Mouse (Mus musculus) lung, embryonic 16.5 days (tissue): ENCODE measurements around the gene Gon4l. TPM values are rescaled to one million over a fixed set of nuclear protein-coding genes. Genes with fewer than 3 reads are reported as not detected.

ENCODE experiments used
- ATAC-seq: fragments of 200-750 bp; cut with Nextera tagmentation; 2 replicates; pipeline ENCODE4 v1.8.0; 2017; ENCODE audit warnings: low read depth, mild to moderate bottlenecking, moderate library complexity
- H3K27ac ChIP-seq: fragments of 300-500 bp; sonication (generic); 2 replicates; pipeline ENCODE4 v1.5.1; 2014; ENCODE audit warnings: mild to moderate bottlenecking, control low read depth, low read length
- H3K27me3 ChIP-seq: fragments of 300-500 bp; sonication (generic); 2 replicates; pipeline ENCODE4 v1.6.1; 2014; ENCODE audit warnings: low read depth, low read length, mixed read lengths; ENCODE audit not compliant: control insufficient read depth, insufficient read depth
- H3K36me3 ChIP-seq: fragments of 300-500 bp; sonication (generic); 2 replicates; pipeline ENCODE4 v1.6.1; 2014; ENCODE audit warnings: low read length; ENCODE audit not compliant: control insufficient read depth, insufficient read depth
- H3K4me1 ChIP-seq: fragments of 300-500 bp; sonication (generic); replicated peaks from 2 replicates; pipeline ENCODE4 v1.6.1; 2014; ENCODE audit warnings: low read length, mixed read lengths; ENCODE audit not compliant: control insufficient read depth, insufficient read depth
- H3K4me2 ChIP-seq: fragments of 300-500 bp; sonication (generic); 2 replicates; pipeline ENCODE4 v1.6.1; 2014; ENCODE audit warnings: low read depth, low read length, control low read depth
- H3K4me3 ChIP-seq: fragments of 300-500 bp; sonication (generic); 2 replicates; pipeline ENCODE4 v1.5.1; 2014; ENCODE audit warnings: mild to moderate bottlenecking, low read length, control low read depth
- H3K9ac ChIP-seq: fragments of 300-500 bp; sonication (generic); 2 replicates; pipeline ENCODE4 v1.6.1; 2014; ENCODE audit warnings: low read length, control low read depth
- H3K9me3 ChIP-seq: fragments of 300-500 bp; sonication (generic); 2 replicates; pipeline ENCODE4 v1.6.1; 2016; ENCODE audit warnings: low read length; ENCODE audit not compliant: control insufficient read depth
- WGBS: fragments of 180-500 bp; shearing (Covaris S2); extraction: QIAGEN DNeasy Blood & Tissue Kit; methylation state at CpG from one replicate; pipeline ENCODE4 v1.1.7; 2014; 5-methylcytosine and 5-hydroxymethylcytosine counted together
- polyA plus RNA-seq: library from polyadenylated mRNA; unstranded; fragments of >200 nt; fragmentation: Nextera tagmentation; extraction: Ambion mirVana; gene quantifications from 2 replicates; pipeline ENCODE4 v1.2.1, GENCODE M21; 2015

The Gon4l gene
- polyA plus RNA-seq, 1 experiment from 2014 or later, result 10.0 TPM

DNA sequence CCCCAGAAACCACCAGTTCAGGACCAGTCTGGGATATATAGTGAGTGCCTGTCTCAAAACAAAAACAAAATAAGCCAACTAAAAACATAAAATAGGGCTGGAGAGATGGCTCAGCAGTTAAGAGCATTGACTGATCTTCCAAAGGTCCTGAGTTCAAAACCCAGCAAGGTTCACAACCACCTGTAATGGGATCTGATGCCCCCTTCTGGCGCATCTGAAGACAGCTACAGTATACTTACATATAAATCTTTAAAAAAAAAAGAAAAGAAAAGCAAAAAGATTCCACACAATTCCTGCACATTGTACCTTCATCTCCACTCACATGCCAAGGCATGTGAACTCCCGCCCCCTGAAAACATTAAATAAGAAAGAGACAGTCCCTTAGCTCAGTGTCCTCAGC lies 90.6 kb downstream of the Gon4l start:
- no peak overlapping the region for H3K4me3 ChIP-seq
- no peaks in the 10 kb centered on the region for H3K4me1 ChIP-seq
- H3K27me3 ChIP-seq, result no peaks in the 10 kb centered on the region
- H3K9me3 ChIP-seq, result no peaks in the 10 kb centered on the region
- no peak for ATAC-seq
- peaks cover 47% of the 10 kb centered on the region for H3K36me3 ChIP-seq
- H3K27ac ChIP-seq, result no peak overlapping the region
- H3K9ac ChIP-seq, result no peak overlapping the region
- no peak overlapping the region for H3K4me2 ChIP-seq
- WGBS, result 86% methylated on average over 2 of the region's 2 CpGs

DNA sequence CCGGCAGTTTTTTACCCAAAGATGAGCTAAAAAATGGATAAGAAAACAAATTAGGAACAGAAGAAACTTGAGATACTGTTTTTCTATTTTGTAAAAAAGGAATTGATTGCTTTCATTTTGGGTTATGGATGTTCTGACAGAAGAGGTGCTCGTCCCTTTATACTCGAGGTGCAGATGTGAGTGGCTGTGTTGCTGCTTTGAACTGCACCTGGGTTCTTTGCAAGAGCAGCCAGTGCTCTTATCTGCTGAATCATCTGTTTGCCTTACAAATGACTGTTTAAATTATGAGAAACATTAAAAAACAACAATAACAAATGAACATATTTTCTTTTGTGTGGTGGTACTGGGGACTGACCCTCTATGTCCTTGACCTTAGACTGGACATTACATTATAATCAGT lies 94.5 kb downstream of the Gon4l start:
- no peak overlapping the region for H3K9ac ChIP-seq
- H3K27me3 ChIP-seq, result no peaks in the 10 kb centered on the region
- ATAC-seq, result no peak
- H3K9me3 ChIP-seq, result no peaks in the 10 kb centered on the region
- no peak overlapping the region for H3K4me2 ChIP-seq
- H3K4me1 ChIP-seq, result no peaks in the 10 kb centered on the region
- no peak overlapping the region for H3K4me3 ChIP-seq
- H3K36me3 ChIP-seq, result peaks cover 30% of the 10 kb centered on the region
- WGBS, result 76% methylated on average over 3 of the region's 3 CpGs
- H3K27ac ChIP-seq, result no peak overlapping the region

DNA sequence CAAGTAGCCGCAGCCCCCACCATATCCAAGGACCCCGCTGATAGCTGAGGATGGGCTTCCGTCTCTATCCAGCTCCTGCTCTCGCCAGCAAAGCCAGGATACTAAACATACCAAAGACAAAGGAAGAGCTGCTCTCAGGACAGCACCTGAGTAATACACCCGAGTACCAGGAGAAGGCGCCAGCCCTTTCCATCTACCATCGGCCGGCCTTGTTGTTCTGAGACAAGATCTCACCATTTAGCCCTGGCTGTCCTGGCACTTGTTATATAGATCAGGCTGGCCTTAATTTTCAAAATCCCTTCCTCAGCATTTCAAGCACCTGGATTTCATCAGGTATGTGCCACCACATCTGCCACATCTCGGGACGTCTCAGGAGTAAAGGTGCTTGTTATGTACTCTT lies 104.0 kb downstream of the Gon4l start:
- WGBS, result 96% methylated on average over 10 of the region's 10 CpGs
- ATAC-seq, result no peak
- no peaks in the 10 kb centered on the region for H3K27me3 ChIP-seq
- H3K4me1 ChIP-seq, result no peaks in the 10 kb centered on the region
- H3K27ac ChIP-seq, result no peak overlapping the region
- no peak overlapping the region for H3K4me2 ChIP-seq
- no peak overlapping the region for H3K4me3 ChIP-seq
- no peak overlapping the region for H3K9ac ChIP-seq
- H3K9me3 ChIP-seq, result no peaks in the 10 kb centered on the region
- peaks cover 18% of the 10 kb centered on the region for H3K36me3 ChIP-seq

DNA sequence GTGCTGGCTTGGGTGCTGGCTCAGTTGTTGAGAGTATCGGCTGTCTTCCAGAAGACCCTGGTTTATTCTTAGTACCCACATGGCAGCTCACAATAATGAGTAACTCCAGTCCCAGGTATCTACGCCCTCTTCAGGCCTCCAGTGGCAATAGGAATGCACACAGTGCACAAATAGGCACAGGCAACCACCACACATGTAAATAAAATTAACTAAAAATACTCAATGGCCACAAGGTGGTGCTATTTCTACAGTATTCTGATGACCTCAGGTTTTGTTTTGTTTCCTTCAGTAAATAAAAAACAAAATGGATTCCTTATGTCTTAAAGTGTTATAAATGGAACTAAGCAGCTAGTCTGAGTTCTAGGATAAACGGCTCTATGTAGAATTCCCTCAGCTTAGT lies 104.7 kb downstream of the Gon4l start:
- Histone ChIP-seq H3K9me3 (no peaks in the 10 kb centered on the region), H3K27ac (no peak overlapping the region), H3K9ac (no peak overlapping the region), H3K27me3 (no peaks in the 10 kb centered on the region), H3K4me2 (no peak overlapping the region), H3K4me1 (no peaks in the 10 kb centered on the region), H3K36me3 (peaks cover 18% of the 10 kb centered on the region), H3K4me3 (no peak overlapping the region)
- ATAC-seq, result no peak
- 77% methylated on average over 3 of the region's 3 CpGs for WGBS

DNA sequence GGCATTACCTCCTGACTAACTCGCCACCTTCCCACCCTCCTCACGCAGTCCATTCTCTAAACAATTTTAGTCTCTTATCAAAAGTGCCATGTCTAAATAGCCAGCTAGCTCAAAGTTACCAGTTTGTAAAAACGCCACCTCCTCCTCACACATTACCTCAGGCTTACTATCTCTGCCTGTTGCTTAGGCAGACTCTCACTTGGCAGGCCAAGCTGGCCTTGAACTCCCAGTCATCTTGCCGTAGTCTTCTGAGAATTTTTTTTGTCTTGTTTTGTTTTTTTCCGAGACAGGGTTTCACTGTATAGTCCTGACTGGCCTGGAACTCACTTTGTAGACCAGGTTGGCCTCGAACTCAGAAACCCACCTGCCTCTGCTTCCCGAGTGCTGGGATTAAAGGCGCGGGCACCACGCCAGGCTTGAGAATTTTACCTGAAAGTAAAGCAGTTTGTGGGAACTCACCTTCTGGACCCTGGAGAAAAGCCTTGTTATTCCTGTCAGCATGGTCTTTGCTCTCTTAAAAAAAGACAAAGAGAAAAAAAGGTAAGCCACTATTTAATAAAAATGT lies 107.4 kb downstream of the Gon4l start:
- no peak overlapping the region for H3K4me3 ChIP-seq
- H3K27ac ChIP-seq, result no peak overlapping the region
- H3K4me1 ChIP-seq, result no peaks in the 10 kb centered on the region; the same call in 1 of the 2 replicates
- no peak for ATAC-seq
- no peak overlapping the region for H3K9ac ChIP-seq
- no peak overlapping the region for H3K4me2 ChIP-seq
- H3K27me3 ChIP-seq, result no peaks in the 10 kb centered on the region
- peaks cover 18% of the 10 kb centered on the region for H3K36me3 ChIP-seq
- WGBS, result 87% methylated on average over 10 of the region's 10 CpGs
- H3K9me3 ChIP-seq, result no peaks in the 10 kb centered on the region

DNA sequence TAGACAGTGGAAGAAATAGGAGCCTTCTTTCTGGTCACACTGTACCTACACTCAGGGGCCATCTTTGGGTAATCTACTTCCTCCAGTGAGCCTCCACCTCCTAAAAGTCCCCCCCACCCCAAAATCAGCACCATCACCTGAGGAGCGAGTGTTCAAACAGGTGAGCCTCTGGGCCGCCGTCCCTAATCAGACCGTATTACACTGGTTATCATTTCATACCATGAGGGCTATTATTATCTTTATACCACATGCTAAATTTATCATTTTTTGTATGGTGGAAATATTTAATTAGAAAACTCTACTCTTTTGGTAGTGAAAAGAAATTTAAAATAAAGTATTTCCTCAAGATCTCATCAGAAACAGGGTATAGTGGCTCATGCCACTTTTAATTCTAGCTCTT lies 109.1 kb downstream of the Gon4l start:
- peaks cover 13% of the 10 kb centered on the region for H3K4me1 ChIP-seq
- peaks cover 18% of the 10 kb centered on the region for H3K36me3 ChIP-seq
- H3K27me3 ChIP-seq, result no peaks in the 10 kb centered on the region
- no peaks in the 10 kb centered on the region for H3K9me3 ChIP-seq
- ATAC-seq, result no peak
- no peak overlapping the region for H3K27ac ChIP-seq
- no peak overlapping the region for H3K4me3 ChIP-seq
- H3K9ac ChIP-seq, result no peak overlapping the region
- no peak overlapping the region for H3K4me2 ChIP-seq
- 83% methylated on average over 4 of the region's 4 CpGs for WGBS

DNA sequence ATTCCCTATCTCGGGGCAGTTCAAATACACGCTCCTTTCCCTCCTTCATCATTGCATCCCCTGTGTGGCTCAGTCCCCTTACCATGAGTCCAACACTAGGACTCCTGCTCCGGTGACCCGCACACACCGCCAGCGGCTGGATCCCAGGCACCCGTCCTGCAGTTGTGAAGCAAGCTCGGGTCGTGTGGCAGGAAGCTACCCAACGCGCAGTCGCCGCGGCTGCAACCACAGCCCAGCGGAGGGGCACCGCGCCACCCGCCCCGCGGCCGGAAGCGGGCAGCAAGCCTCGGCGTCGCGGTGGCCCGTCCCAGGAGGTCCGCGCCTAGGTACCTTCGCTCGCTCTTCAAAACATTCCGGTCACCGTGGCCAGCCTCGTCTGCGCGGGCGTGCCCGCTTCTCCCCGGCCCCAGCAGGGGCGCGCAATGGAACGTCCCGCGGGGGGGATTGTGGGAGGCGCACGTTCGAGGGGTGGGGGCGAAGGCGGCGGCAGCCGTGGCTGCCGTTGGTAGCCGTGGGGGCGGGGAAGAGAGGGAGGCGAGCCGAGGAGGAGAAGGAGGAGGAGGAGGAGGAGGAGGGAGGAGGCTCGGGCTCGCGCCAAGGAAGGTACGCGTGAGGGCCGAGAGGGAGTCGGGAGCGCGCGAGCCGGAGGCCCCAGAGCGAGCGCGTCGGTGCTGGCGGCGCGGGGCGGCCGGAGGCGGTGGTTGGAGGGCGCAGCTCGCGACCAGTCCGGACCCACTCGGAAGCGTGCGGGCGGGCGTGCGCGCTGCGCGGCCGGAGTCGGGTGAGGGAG lies 115.0 kb downstream of the Gon4l start:
- Histone ChIP-seq H3K27ac (peak overlapping the region; percentile 100), H3K9ac (peak overlapping the region; percentile 99)
- WGBS, result 0% methylated on average over 60 of the region's 92 CpGs

DNA sequence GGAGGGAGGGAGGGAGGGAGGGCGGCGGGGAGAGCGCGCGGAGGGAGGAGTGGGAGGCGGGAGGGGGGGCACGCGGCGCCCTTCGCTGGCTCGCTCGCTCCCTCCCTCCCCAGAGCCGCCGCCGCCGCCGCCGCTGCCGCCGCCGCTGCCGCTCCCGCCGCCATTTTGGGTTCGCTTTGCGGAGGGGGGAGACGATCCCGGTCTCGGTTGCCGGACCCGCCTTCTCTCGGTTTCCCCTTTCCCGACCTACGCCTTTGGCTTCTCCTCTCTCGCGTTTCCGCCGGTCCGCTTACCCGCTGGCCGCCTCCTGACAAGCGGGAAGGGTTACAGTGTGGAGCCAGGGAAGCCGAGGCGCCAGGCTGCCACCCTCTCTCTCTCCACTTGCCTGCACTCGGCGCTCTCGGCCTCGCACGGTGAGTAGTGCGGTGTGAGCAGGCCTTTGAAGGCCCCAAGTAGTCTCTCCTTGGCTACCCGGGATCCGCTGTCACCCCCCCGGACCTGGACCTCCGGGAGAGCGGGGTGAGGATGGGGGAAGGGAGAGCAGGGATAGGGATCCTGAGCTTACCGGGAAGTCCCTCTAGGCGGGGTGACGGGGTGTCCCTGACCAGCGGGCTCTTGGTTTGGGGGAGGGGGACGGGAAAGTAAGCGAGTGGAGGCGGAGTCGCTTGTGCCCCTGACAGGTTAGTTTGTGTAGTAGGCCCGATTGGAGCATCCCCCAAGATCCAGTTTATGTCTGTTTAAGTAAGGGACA lies 115.7 kb downstream of the Gon4l start, which contains the start of the genes Ash1l and Dap3:
Gene Ash1l (plus strand): TSS at position 47 of the 751 bp plus-strand sequence.
Gene Dap3 (minus strand): TSS at position 606 of the 751 bp plus-strand sequence.
- H3K9me3 ChIP-seq, result no peaks in the 10 kb centered on the region
- peak within 1 kb of the TSS; percentile 100 for H3K27ac ChIP-seq
- under 1% methylated on average over 42 of the region's 64 CpGs for WGBS
- H3K4me1 ChIP-seq, result peaks cover 17% of the 10 kb centered on the region
- peak; percentile 72 for ATAC-seq
- peak within 1 kb of the TSS; percentile 72 for H3K4me3 ChIP-seq
- H3K36me3 ChIP-seq, result no peaks in the 10 kb centered on the region
- H3K4me2 ChIP-seq, result peak within 1 kb of the TSS; percentile 77
- peak within 1 kb of the TSS; percentile 99 for H3K9ac ChIP-seq
- H3K27me3 ChIP-seq, result no peaks in the 10 kb centered on the region

More for the DNA sequence above, 115.0 kb downstream of the Gon4l start:
- Histone ChIP-seq H3K4me2 (peak overlapping the region; percentile 77), H3K9me3 (no peaks in the 10 kb centered on the region), H3K27me3 (no peaks in the 10 kb centered on the region), H3K36me3 (no peaks in the 10 kb centered on the region), H3K4me1 (peaks cover 17% of the 10 kb centered on the region), H3K4me3 (peak overlapping the region; percentile 72)
- peak; percentile 94 for ATAC-seq

DNA sequence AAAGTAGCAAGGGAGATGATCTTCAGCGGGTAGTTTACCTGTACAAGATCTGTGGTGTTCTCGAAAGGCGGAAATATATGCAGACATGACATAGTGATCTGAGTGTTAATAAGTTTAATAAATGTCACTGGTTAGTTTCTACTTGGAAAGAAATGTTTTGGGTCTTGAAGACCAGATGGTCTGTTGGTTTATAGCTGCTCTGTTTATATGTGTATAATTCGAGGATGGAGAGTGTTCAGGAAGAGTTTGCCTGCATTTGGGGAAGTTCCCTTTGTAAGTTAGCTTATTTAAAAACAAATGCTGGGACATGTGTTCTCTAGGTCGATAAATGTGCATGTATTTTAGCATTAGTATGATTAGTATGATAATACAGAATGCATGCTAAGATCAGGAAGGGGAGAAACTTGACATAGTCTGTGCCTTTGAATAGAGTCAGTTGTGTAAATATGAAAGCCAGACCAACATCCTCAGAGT lies 116.3 kb downstream of the Gon4l start:
- 1% methylated on average over 5 of the region's 5 CpGs for WGBS

More for the DNA sequence above, 116.3 kb downstream of the Gon4l start:
- Histone ChIP-seq H3K4me3 (peak overlapping the region; percentile 72), H3K9ac (peak overlapping the region; percentile 99), H3K36me3 (no peaks in the 10 kb centered on the region), H3K4me2 (peak overlapping the region; percentile 72), H3K27me3 (no peaks in the 10 kb centered on the region), H3K9me3 (no peaks in the 10 kb centered on the region), H3K4me1 (peaks cover 17% of the 10 kb centered on the region), H3K27ac (peak overlapping the region; percentile 100)
- ATAC-seq, result no peak
